Mouse (Mus musculus): ENCODE measurements at regions not wholly inside any gene's neighbourhood (a gene's known extent, or its start where the extent isn't known, plus 50 kb on each side); places are given as distances from the start of the nearest gene placed in this dataset.

- Histone ChIP-seq H3K9ac (no peak overlapping the region), H3K4me3 (ENCODE audit: low read depth, low read length) (no peak overlapping the region), H3K4me2 (ENCODE audit: low read depth) (no peak overlapping the region), H3K27ac (ENCODE audit: low read depth, low read length) (no peak overlapping the region), H3K27me3 (ENCODE audit: insufficient read depth, low read length) (no peaks in the 10 kb centered on the region), H3K9me3 (ENCODE audit: low read length) (no peaks in the 10 kb centered on the region), H3K4me1 (ENCODE audit: insufficient read depth) (no peaks in the 10 kb centered on the region), H3K36me3 (ENCODE audit: insufficient read depth) (no peaks in the 10 kb centered on the region)
- 70% methylated on average over 4 of the region's 4 CpGs for WGBS
- ATAC-seq: no peak
- no peak for TF ChIP-seq CTCF (IDR thresholded peaks at IDR 0.05; ENCODE audit: low read depth)
- DNase-seq: no peak
Observed at GRCm38 (mm10) chr1:108925563-108925962, 1056.7 kb upstream of the Cdh7 start.

- WGBS: 54% methylated on average over 1 of the region's 1 CpGs
- H3K36me3 ChIP-seq (ENCODE audit: insufficient read depth): no peaks in the 10 kb centered on the region
- no peaks in the 10 kb centered on the region for H3K9me3 ChIP-seq (ENCODE audit: low read length)
- no peak overlapping the region for H3K4me3 ChIP-seq (ENCODE audit: low read depth, low read length)
- TF ChIP-seq CTCF (IDR thresholded peaks at IDR 0.05; ENCODE audit: low read depth): no peak
- DNase-seq (peak; percentile 2), ATAC-seq (no peak)
- H3K27ac ChIP-seq (ENCODE audit: low read depth, low read length): no peak overlapping the region
- no peaks in the 10 kb centered on the region for H3K27me3 ChIP-seq (ENCODE audit: insufficient read depth, low read length)
- H3K9ac ChIP-seq: no peak overlapping the region
- no peaks in the 10 kb centered on the region for H3K4me1 ChIP-seq (ENCODE audit: insufficient read depth)
- no peak overlapping the region for H3K4me2 ChIP-seq (ENCODE audit: low read depth)
Observed at GRCm38 (mm10) chr1:108934350-108934749, 1047.9 kb upstream of the Cdh7 start.

- no peak for ATAC-seq
Observed at GRCm38 (mm10) chr1:108974866-108975265, 1007.4 kb upstream of the Cdh7 start.

GRCm38 (mm10) chr1:108994651-108995050 lies 987.6 kb upstream of the Cdh7 start:
- WGBS: 79% methylated on average over 2 of the region's 2 CpGs
- no peak for TF ChIP-seq CTCF (IDR thresholded peaks at IDR 0.05; ENCODE audit: low read depth)

More at GRCm38 (mm10) chr1:108974866-108975265, 1007.4 kb upstream of the Cdh7 start:
- DNase-seq: peak; percentile 18
- Histone ChIP-seq H3K9ac (no peak overlapping the region), H3K4me2 (ENCODE audit: low read depth) (no peak overlapping the region), H3K4me3 (ENCODE audit: low read depth, low read length) (no peak overlapping the region), H3K9me3 (ENCODE audit: low read length) (no peaks in the 10 kb centered on the region), H3K27ac (ENCODE audit: low read depth, low read length) (no peak overlapping the region), H3K4me1 (ENCODE audit: insufficient read depth) (no peaks in the 10 kb centered on the region), H3K36me3 (ENCODE audit: insufficient read depth) (no peaks in the 10 kb centered on the region), H3K27me3 (ENCODE audit: insufficient read depth, low read length) (no peaks in the 10 kb centered on the region)
- TF ChIP-seq CTCF (IDR thresholded peaks at IDR 0.05; ENCODE audit: low read depth): no peak
- 8% methylated on average over 1 of the region's 1 CpGs for WGBS

More at GRCm38 (mm10) chr1:108994651-108995050, 987.6 kb upstream of the Cdh7 start:
- Histone ChIP-seq H3K9ac (no peak overlapping the region), H3K4me2 (ENCODE audit: low read depth) (no peak overlapping the region), H3K36me3 (ENCODE audit: insufficient read depth) (no peaks in the 10 kb centered on the region), H3K27ac (ENCODE audit: low read depth, low read length) (no peak overlapping the region), H3K4me3 (ENCODE audit: low read depth, low read length) (no peak overlapping the region), H3K9me3 (ENCODE audit: low read length) (no peaks in the 10 kb centered on the region), H3K4me1 (ENCODE audit: insufficient read depth) (no peaks in the 10 kb centered on the region), H3K27me3 (ENCODE audit: insufficient read depth, low read length) (no peaks in the 10 kb centered on the region)
- no peak for ATAC-seq
- DNase-seq: no peak

Measured in forebrain, postnatal 0 days (tissue).